Mouse (Mus musculus) liver, adult 2 months (tissue): ENCODE measurements around the gene Sipa1.

Experiments
- CTCF ChIP-seq: fragments of 200-500 bp; IDR thresholded peaks from 2 replicates; pipeline ENCODE4 v1.5.1; 2011; ENCODE audit warnings: low read depth, low read length, control low read depth
- POLR2A ChIP-seq: fragments of 200-500 bp; IDR thresholded peaks from 2 replicates; pipeline ENCODE4 v1.6.1; 2011; ENCODE audit warnings: low read length, control low read depth; ENCODE audit not compliant: insufficient read depth; ENCODE audit errors: extremely low read depth

- TF ChIP-seq CTCF (no peak), POLR2A (no peak)
Measured at GRCm38 (mm10) chr19:5651502-5652274, 11.8 kb downstream of the Sipa1 start.
